Mouse (Mus musculus): ENCODE results near the gene Efna1. TPM values are rescaled to one million over a fixed set of nuclear protein-coding genes. Genes with fewer than 3 reads are reported as not detected.

Gene Efna1
- polyA plus RNA-seq, 1 experiment from 2014 or later: 45.0 TPM

DNA sequence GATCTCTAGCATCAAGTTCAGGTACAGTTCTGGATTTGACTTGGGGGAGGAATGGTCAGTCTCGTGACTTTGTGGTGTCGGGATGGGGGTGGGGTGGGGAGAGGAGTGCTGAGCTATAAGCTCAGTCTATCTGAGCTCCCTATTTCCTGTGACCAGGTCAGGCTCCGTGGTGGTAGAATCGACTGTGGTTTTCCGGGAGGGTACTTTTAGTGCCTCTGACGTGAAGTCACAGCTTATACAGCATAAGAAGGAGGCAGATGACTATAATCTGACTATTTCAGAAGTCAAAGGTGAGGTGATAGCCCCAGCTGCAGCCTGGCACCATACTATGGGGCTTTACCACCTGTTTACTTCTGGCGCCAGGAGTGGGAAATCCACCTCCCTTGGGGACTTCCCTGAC lies 49.6 kb downstream of the Efna1 start:
- no peaks in the 10 kb centered on the region for H3K27me3 ChIP-seq (ENCODE audit: control insufficient read depth, insufficient read depth, low read length)
- H3K36me3 ChIP-seq (ENCODE audit: control insufficient read depth, insufficient read depth, low read length): no peaks in the 10 kb centered on the region
- peak overlapping the region; percentile 25 for H3K4me2 ChIP-seq (replicated peaks; ENCODE audit: low read depth, low read length)
- no peak overlapping the region for H3K9ac ChIP-seq (replicated peaks; ENCODE audit: low read depth, low read length)
- ATAC-seq (ENCODE audit: insufficient number of reproducible peaks, insufficient read depth, low FRiP score, low read depth): no peak
- H3K9me3 ChIP-seq (ENCODE audit: control insufficient read depth, low read depth, low read length): no peaks in the 10 kb centered on the region
- 60% methylated on average over 7 of the region's 7 CpGs for WGBS
- H3K27ac ChIP-seq (ENCODE audit: low read length): no peak overlapping the region
- peak overlapping the region; percentile 1; the same call in 1 of the 2 replicates for H3K4me3 ChIP-seq (ENCODE audit: low read depth, low read length)
- peaks cover 13% of the 10 kb centered on the region for H3K4me1 ChIP-seq (ENCODE audit: control insufficient read depth, insufficient read depth, low read length)

- no peaks in the 10 kb centered on the region for H3K9me3 ChIP-seq (ENCODE audit: control insufficient read depth, low read depth, low read length)
- WGBS: 81% methylated on average over 2 of the region's 2 CpGs
- no peak overlapping the region for H3K4me3 ChIP-seq (ENCODE audit: low read depth, low read length)
- H3K27ac ChIP-seq (ENCODE audit: low read length): no peak overlapping the region
- H3K36me3 ChIP-seq (ENCODE audit: control insufficient read depth, insufficient read depth, low read length): no peaks in the 10 kb centered on the region
- no peak overlapping the region for H3K9ac ChIP-seq (replicated peaks; ENCODE audit: low read depth, low read length)
- H3K4me2 ChIP-seq (replicated peaks; ENCODE audit: low read depth, low read length): peak overlapping the region; percentile 25; the same call in 1 of the 2 replicates
- no peaks in the 10 kb centered on the region for H3K27me3 ChIP-seq (ENCODE audit: control insufficient read depth, insufficient read depth, low read length)
- ATAC-seq (ENCODE audit: insufficient number of reproducible peaks, insufficient read depth, low FRiP score, low read depth): no peak
- peaks cover 19% of the 10 kb centered on the region for H3K4me1 ChIP-seq (ENCODE audit: control insufficient read depth, insufficient read depth, low read length)
Measured at GRCm38 (mm10) chr3:89230561-89230960, 50.4 kb downstream of the Efna1 start.

GRCm38 (mm10) chr3:89229276-89229675 lies 51.7 kb downstream of the Efna1 start:
- no peaks in the 10 kb centered on the region for H3K9me3 ChIP-seq (ENCODE audit: control insufficient read depth, low read depth, low read length)
- peak overlapping the region; percentile 77; the same call in 1 of the 2 replicates for H3K27ac ChIP-seq (ENCODE audit: low read length)
- H3K4me3 ChIP-seq (ENCODE audit: low read depth, low read length): peak overlapping the region; percentile 35; the same call in 1 of the 2 replicates
- H3K27me3 ChIP-seq (ENCODE audit: control insufficient read depth, insufficient read depth, low read length): no peaks in the 10 kb centered on the region
- peaks cover 19% of the 10 kb centered on the region for H3K4me1 ChIP-seq (ENCODE audit: control insufficient read depth, insufficient read depth, low read length)
- no peaks in the 10 kb centered on the region for H3K36me3 ChIP-seq (ENCODE audit: control insufficient read depth, insufficient read depth, low read length)
- 46% methylated on average over 4 of the region's 4 CpGs for WGBS
- H3K9ac ChIP-seq (replicated peaks; ENCODE audit: low read depth, low read length): no peak overlapping the region
- no peak for ATAC-seq (ENCODE audit: insufficient number of reproducible peaks, insufficient read depth, low FRiP score, low read depth)
- H3K4me2 ChIP-seq (replicated peaks; ENCODE audit: low read depth, low read length): peak overlapping the region; percentile 86

- 20% methylated on average over 10 of the region's 10 CpGs for WGBS
- peak; percentile 30; the same call in 1 of the 2 replicates for ATAC-seq (ENCODE audit: insufficient number of reproducible peaks, insufficient read depth, low FRiP score, low read depth)
- Histone ChIP-seq H3K4me1 (ENCODE audit: control insufficient read depth, insufficient read depth, low read length) (peaks cover 19% of the 10 kb centered on the region), H3K27me3 (ENCODE audit: control insufficient read depth, insufficient read depth, low read length) (no peaks in the 10 kb centered on the region), H3K4me3 (ENCODE audit: low read depth, low read length) (peak within 1 kb of the TSS; percentile 35), H3K9ac (replicated peaks; ENCODE audit: low read depth, low read length) (no peak within 1 kb of the TSS; the same call in 1 of the 2 replicates), H3K36me3 (ENCODE audit: control insufficient read depth, insufficient read depth, low read length) (no peaks in the 10 kb centered on the region), H3K27ac (ENCODE audit: low read length) (peak within 1 kb of the TSS; percentile 77; the same call in 1 of the 2 replicates), H3K4me2 (replicated peaks; ENCODE audit: low read depth, low read length) (peak within 1 kb of the TSS; percentile 86), H3K9me3 (ENCODE audit: control insufficient read depth, low read depth, low read length) (no peaks in the 10 kb centered on the region)
Measured at GRCm38 (mm10) chr3:89228836-89229235, 52.1 kb downstream of the Efna1 start, which contains the start of gene Muc1. Muc1 (plus strand) TSS chr3:89229057.

DNA sequence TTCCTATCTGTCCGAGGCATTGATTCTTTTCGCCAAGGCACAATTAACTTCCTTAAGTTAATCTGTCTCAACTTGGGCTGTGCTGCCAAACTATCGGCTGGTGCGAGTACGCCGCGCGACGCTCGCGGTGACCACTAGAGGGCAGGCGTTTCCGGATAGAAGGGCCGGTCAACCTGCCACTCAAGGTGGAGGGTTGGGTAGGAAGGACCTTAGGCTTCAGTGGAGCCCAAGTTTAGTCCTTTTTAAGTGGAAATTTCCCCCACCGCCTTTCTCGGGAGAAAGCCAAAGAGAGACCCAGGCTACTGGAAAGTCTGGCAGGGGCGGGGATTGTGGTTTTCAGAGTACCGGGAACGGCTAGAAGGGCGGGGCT lies 52.8 kb downstream of the Efna1 start:
- Histone ChIP-seq H3K4me3 (ENCODE audit: low read depth, low read length) (peak overlapping the region; percentile 35), H3K9ac (replicated peaks; ENCODE audit: low read depth, low read length) (no peak overlapping the region; the same call in 1 of the 2 replicates), H3K27ac (ENCODE audit: low read length) (peak overlapping the region; percentile 77; the same call in 1 of the 2 replicates), H3K9me3 (ENCODE audit: control insufficient read depth, low read depth, low read length) (no peaks in the 10 kb centered on the region), H3K36me3 (ENCODE audit: control insufficient read depth, insufficient read depth, low read length) (no peaks in the 10 kb centered on the region), H3K27me3 (ENCODE audit: control insufficient read depth, insufficient read depth, low read length) (no peaks in the 10 kb centered on the region), H3K4me1 (ENCODE audit: control insufficient read depth, insufficient read depth, low read length) (peaks cover 19% of the 10 kb centered on the region), H3K4me2 (replicated peaks; ENCODE audit: low read depth, low read length) (peak overlapping the region; percentile 86)
- no peak for ATAC-seq (ENCODE audit: insufficient number of reproducible peaks, insufficient read depth, low FRiP score, low read depth)
- 1% methylated on average over 20 of the region's 20 CpGs for WGBS

GRCm38 (mm10) chr3:89227307-89228179 lies 53.4 kb downstream of the Efna1 start:
- 4% methylated on average over 41 of the region's 41 CpGs for WGBS
- Histone ChIP-seq H3K36me3 (ENCODE audit: control insufficient read depth, insufficient read depth, low read length) (no peaks in the 10 kb centered on the region), H3K4me3 (ENCODE audit: low read depth, low read length) (peak overlapping the region; percentile 35), H3K4me1 (ENCODE audit: control insufficient read depth, insufficient read depth, low read length) (peaks cover 19% of the 10 kb centered on the region), H3K4me2 (replicated peaks; ENCODE audit: low read depth, low read length) (peak overlapping the region; percentile 86), H3K9me3 (ENCODE audit: control insufficient read depth, low read depth, low read length) (no peaks in the 10 kb centered on the region), H3K27ac (ENCODE audit: low read length) (peak overlapping the region; percentile 77; the same call in 1 of the 2 replicates), H3K9ac (replicated peaks; ENCODE audit: low read depth, low read length) (peak overlapping the region; percentile 30; the same call in 1 of the 2 replicates), H3K27me3 (ENCODE audit: control insufficient read depth, insufficient read depth, low read length) (no peaks in the 10 kb centered on the region)
- peak; percentile 79 for ATAC-seq (ENCODE audit: insufficient number of reproducible peaks, insufficient read depth, low FRiP score, low read depth)

- Histone ChIP-seq H3K27me3 (ENCODE audit: control insufficient read depth, insufficient read depth, low read length) (no peaks in the 10 kb centered on the region), H3K4me1 (ENCODE audit: control insufficient read depth, insufficient read depth, low read length) (peaks cover 19% of the 10 kb centered on the region), H3K36me3 (ENCODE audit: control insufficient read depth, insufficient read depth, low read length) (no peaks in the 10 kb centered on the region), H3K9me3 (ENCODE audit: control insufficient read depth, low read depth, low read length) (no peaks in the 10 kb centered on the region), H3K4me2 (replicated peaks; ENCODE audit: low read depth, low read length) (peak within 1 kb of the TSS; percentile 86), H3K4me3 (ENCODE audit: low read depth, low read length) (peak within 1 kb of the TSS; percentile 35), H3K9ac (replicated peaks; ENCODE audit: low read depth, low read length) (peak within 1 kb of the TSS; percentile 30; the same call in 1 of the 2 replicates), H3K27ac (ENCODE audit: low read length) (peak within 1 kb of the TSS; percentile 77; the same call in 1 of the 2 replicates)
- no peak; the same call in 1 of the 2 replicates for ATAC-seq (ENCODE audit: insufficient number of reproducible peaks, insufficient read depth, low FRiP score, low read depth)
- WGBS: 3% methylated on average over 21 of the region's 21 CpGs
Measured at GRCm38 (mm10) chr3:89226900-89227299, 54.0 kb downstream of the Efna1 start, which contains the start of gene Mtx1. Mtx1 (minus strand) TSS chr3:89227088.

DNA sequence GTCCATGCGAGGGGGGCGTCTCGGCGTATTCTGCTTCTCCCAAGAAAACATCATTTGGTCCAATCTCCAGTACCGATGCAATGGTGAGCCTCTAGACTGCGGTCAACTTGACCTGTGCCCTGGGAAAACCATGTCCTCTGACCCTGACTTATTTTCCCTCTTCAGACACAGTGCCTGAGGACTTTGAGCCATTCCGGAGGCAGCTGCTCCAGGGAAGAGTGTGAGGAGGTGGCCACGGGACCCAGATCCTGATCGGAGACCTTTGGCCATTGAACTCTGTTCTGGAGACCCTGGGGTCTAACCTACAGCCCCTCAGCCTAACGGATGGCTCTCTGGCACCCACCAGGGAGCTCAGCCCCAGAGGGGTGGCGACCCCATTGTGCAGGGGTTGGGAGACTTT lies 54.6 kb downstream of the Efna1 start:
- Histone ChIP-seq H3K27me3 (ENCODE audit: control insufficient read depth, insufficient read depth, low read length) (no peaks in the 10 kb centered on the region), H3K4me3 (ENCODE audit: low read depth, low read length) (peak overlapping the region; percentile 35), H3K4me2 (replicated peaks; ENCODE audit: low read depth, low read length) (peak overlapping the region; percentile 86), H3K9ac (replicated peaks; ENCODE audit: low read depth, low read length) (peak overlapping the region; percentile 25; the same call in 1 of the 2 replicates), H3K36me3 (ENCODE audit: control insufficient read depth, insufficient read depth, low read length) (no peaks in the 10 kb centered on the region), H3K27ac (ENCODE audit: low read length) (no peak overlapping the region), H3K9me3 (ENCODE audit: control insufficient read depth, low read depth, low read length) (no peaks in the 10 kb centered on the region), H3K4me1 (ENCODE audit: control insufficient read depth, insufficient read depth, low read length) (peaks cover 19% of the 10 kb centered on the region)
- 24% methylated on average over 11 of the region's 11 CpGs for WGBS
- no peak for ATAC-seq (ENCODE audit: insufficient number of reproducible peaks, insufficient read depth, low FRiP score, low read depth)

Measured in stomach, embryonic 14.5 days (tissue).